Mouse (Mus musculus) megakaryocyte, embryonic 14.5 days (primary cell): ENCODE results near the gene Tysnd1. TPM values are rescaled to one million over a fixed set of nuclear protein-coding genes. Genes with fewer than 3 reads are reported as not detected.

ENCODE experiments used
- H3K27me3 ChIP-seq: replicated peaks from 2 replicates; pipeline ENCODE3; 2012; ENCODE audit warnings: inconsistent platforms
- H3K36me3 ChIP-seq: replicated peaks from 2 replicates; pipeline ENCODE3; 2012; ENCODE audit warnings: low read length, inconsistent platforms, mixed read lengths
- H3K4me1 ChIP-seq: 2 replicates; pipeline ENCODE4 v1.6.1; 2012; ENCODE audit warnings: inconsistent platforms
- H3K4me3 ChIP-seq: replicated peaks from 2 replicates; pipeline ENCODE3; 2012; ENCODE audit warnings: moderate library complexity, mild to moderate bottlenecking, inconsistent platforms
- H3K9me3 ChIP-seq: 2 replicates; pipeline ENCODE4 v1.6.1; 2012; ENCODE audit warnings: inconsistent platforms
- FLI1 ChIP-seq: IDR thresholded peaks from 2 replicates; pipeline ENCODE4 v1.6.1; 2012; ENCODE audit warnings: low read length, inconsistent platforms, mixed read lengths
- GATA1 ChIP-seq: IDR thresholded peaks from 3 replicates; pipeline ENCODE4 v1.6.1; 2012; ENCODE audit warnings: mixed read lengths, low read length, inconsistent platforms, borderline replicate concordance
- polyA plus RNA-seq: library from polyadenylated mRNA; stranded (reverse); fragments of >175 nt; gene quantifications from 2 replicates; pipeline ENCODE4 v1.2.3, GENCODE M21; 2012; ENCODE audit warnings: low replicate concordance; ENCODE audit not compliant: insufficient read depth

Gene Tysnd1
- polyA plus RNA-seq, 1 experiment: 167 TPM

GRCm38 (mm10) chr10:61661887-61662286 is 33.4 kb upstream of the Tysnd1 start:
- Histone ChIP-seq H3K27me3 (no peaks in the 10 kb centered on the region), H3K4me3 (no peak overlapping the region), H3K4me1 (0 out of 2 replicates have a peak, but pooled peaks cover 2% of the 10 kb centered on the region), H3K9me3 (no peaks in the 10 kb centered on the region), H3K36me3 (peaks cover 80% of the 10 kb centered on the region)
- no peak for TF ChIP-seq FLI1
- no peak for TF ChIP-seq GATA1

GRCm38 (mm10) chr10:61662391-61662988 is 32.8 kb upstream of the Tysnd1 start:
- H3K9me3 ChIP-seq: no peaks in the 10 kb centered on the region
- no peak overlapping the region for H3K4me3 ChIP-seq
- H3K36me3 ChIP-seq: peaks cover 83% of the 10 kb centered on the region
- no peak for TF ChIP-seq GATA1
- no peak for TF ChIP-seq FLI1
- 0 out of 2 replicates have a peak, but pooled peaks cover 2% of the 10 kb centered on the region for H3K4me1 ChIP-seq
- no peaks in the 10 kb centered on the region for H3K27me3 ChIP-seq

GRCm38 (mm10) chr10:61665111-61665510 is 30.2 kb upstream of the Tysnd1 start:
- H3K9me3 ChIP-seq: no peaks in the 10 kb centered on the region
- peaks cover 96% of the 10 kb centered on the region for H3K36me3 ChIP-seq
- no peaks in the 10 kb centered on the region for H3K27me3 ChIP-seq
- no peak overlapping the region for H3K4me3 ChIP-seq
- TF ChIP-seq FLI1 (no peak), GATA1 (no peak)
- peaks cover 12% of the 10 kb centered on the region for H3K4me1 ChIP-seq

DNA sequence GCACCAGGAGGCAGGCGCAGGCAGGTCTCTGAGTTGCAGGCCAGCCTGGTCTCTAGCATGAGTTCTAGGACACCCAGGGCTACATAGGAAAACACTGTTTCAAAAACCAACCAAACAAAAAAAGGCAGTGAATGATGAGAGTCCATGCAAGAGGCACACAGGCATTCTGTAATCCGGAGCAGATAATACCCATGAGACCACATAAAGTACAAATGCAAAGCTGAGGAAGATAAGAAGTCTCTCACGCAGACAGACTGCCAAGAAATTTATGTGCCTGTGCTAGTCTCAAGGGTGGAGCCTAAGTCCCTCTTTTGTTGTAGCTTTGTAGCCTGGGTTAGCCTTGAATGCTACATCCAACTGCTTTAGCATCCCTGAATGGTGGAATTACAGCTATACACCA is 29.7 kb upstream of the Tysnd1 start:
- Histone ChIP-seq H3K4me1 (peaks cover 17% of the 10 kb centered on the region), H3K36me3 (peaks cover 96% of the 10 kb centered on the region), H3K9me3 (no peaks in the 10 kb centered on the region), H3K27me3 (no peaks in the 10 kb centered on the region), H3K4me3 (no peak overlapping the region)
- no peak for TF ChIP-seq GATA1
- TF ChIP-seq FLI1: no peak

DNA sequence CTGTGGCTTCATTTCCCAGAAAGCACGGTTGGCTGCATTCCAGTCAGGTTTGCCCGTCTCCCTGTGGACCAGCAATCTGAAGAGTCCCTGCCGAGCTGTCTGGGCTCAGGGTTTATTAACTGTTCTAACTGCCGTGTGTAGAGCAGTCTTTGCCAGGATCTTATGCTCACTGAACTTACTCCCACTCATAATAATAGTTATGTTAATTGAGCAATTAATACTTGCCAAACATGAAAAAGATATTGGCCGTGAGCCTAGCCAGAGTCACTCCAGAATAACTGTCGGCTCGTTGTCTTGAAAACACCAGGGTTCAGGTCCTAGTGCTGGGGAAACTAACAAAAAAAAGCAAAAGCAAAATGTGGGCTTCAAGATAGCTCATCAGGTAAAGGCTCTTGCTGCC is 26.0 kb upstream of the Tysnd1 start:
- no peaks in the 10 kb centered on the region for H3K9me3 ChIP-seq
- H3K36me3 ChIP-seq: peaks cover 94% of the 10 kb centered on the region
- H3K4me3 ChIP-seq: no peak overlapping the region
- TF ChIP-seq GATA1: no peak
- TF ChIP-seq FLI1: no peak
- no peaks in the 10 kb centered on the region for H3K27me3 ChIP-seq
- H3K4me1 ChIP-seq: peaks cover 26% of the 10 kb centered on the region

- no peaks in the 10 kb centered on the region for H3K27me3 ChIP-seq
- peaks cover 28% of the 10 kb centered on the region for H3K4me1 ChIP-seq
- H3K9me3 ChIP-seq: no peaks in the 10 kb centered on the region
- no peak overlapping the region for H3K4me3 ChIP-seq
- peaks cover 94% of the 10 kb centered on the region for H3K36me3 ChIP-seq
- TF ChIP-seq GATA1 (no peak), FLI1 (no peak)
These were observed 25.4 kb upstream of the Tysnd1 start for GRCm38 (mm10) chr10:61669896-61670295.

GRCm38 (mm10) chr10:61670758-61671157 is 24.6 kb upstream of the Tysnd1 start:
- Histone ChIP-seq H3K4me1 (peaks cover 34% of the 10 kb centered on the region), H3K27me3 (no peaks in the 10 kb centered on the region), H3K4me3 (no peak overlapping the region), H3K36me3 (peaks cover 90% of the 10 kb centered on the region), H3K9me3 (no peaks in the 10 kb centered on the region)
- TF ChIP-seq FLI1 (no peak), GATA1 (no peak)

DNA sequence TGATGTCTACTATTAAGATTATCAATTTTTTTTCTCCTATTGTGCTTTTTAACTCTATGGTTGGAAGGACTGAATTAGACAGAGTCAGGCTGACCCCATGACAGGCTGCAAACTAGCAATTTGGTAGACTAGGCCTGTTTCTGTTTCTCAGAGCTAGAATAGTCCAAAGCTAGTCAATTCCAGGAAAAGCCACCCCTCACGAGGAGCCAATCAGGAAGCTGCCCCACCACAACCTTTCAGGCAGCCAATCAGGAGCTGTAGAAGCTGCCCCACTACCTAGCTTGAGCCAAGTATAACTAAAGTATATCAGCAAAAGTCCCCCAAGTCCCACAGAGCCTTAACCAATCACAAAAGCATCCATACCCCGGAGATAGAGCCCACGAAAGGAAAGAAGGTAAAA is 19.4 kb upstream of the Tysnd1 start:
- Histone ChIP-seq H3K27me3 (no peaks in the 10 kb centered on the region), H3K4me1 (peaks cover 42% of the 10 kb centered on the region), H3K4me3 (peak overlapping the region; percentile 23), H3K9me3 (no peaks in the 10 kb centered on the region), H3K36me3 (peaks cover 41% of the 10 kb centered on the region)
- no peak for TF ChIP-seq FLI1
- TF ChIP-seq GATA1: no peak

DNA sequence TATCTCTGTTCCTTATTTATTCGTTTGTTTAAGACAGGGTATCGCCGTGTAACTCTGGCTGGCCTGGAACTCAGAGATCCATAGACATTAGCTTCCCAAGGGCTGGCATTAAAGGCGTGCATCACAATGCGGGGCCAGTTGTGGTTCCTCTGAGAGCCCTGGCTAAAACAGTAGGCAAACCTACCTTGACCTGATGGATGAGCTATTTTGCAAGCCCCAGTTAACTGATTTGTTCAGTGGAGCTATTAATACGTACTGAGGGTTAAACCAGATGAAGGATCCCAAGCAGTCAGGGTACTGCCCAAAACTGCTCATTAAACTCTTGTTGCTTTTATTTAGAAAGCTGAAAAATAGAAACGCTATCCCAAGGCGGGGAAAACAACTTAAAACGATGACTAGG is 15.8 kb upstream of the Tysnd1 start:
- peaks cover 59% of the 10 kb centered on the region for H3K4me1 ChIP-seq
- H3K4me3 ChIP-seq: peak overlapping the region; percentile 94
- no peaks in the 10 kb centered on the region for H3K9me3 ChIP-seq
- peaks cover 22% of the 10 kb centered on the region for H3K36me3 ChIP-seq
- no peaks in the 10 kb centered on the region for H3K27me3 ChIP-seq
- no peak for TF ChIP-seq FLI1
- no peak for TF ChIP-seq GATA1

DNA sequence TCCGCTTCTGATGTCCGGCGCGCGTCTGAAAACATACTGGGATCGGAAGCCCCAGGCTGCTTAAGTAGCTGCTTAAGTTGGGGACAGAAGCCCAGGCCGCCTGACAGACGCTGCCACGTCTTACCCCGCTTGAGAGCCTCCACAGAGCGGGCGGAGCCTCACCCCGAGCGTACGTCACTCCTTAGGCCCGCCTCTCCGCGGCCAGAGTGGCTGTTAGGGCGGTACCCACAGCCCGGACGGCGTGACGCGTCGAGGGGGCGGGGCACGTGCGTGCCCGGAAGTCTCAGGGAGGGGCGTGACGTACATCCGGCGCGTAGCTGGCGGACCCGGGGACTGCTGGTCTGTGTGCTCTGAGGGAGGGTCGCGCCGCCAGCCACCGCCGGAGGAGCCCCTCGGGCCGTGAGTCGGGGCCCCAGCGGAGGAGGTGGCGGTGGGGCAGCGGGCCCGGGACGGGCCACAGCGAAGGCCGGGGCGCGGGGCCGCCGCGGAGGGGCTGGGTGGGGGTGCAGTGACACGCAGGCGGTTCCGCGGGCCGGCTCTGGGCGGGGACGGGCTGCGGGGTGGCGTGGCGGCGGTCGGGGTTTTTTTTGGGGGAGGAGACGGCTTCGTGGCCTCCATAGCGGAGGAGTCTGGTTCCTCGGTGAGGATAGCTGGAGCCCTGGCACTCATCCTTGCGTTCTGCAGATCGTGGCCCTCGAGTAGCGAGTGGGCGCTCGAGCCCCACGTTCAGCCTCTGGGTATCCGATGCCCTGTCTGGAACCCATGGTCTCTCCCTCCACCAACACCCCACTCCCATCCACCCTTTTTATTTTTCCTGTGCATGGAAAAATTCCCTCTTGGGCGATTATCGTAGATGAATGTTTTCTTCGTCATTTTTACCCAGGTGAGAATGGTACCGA is 15.1 kb upstream of the Tysnd1 start, which contains the start of gene Sar1a:
Sar1a (plus strand) TSS at position 285 of the 899 bp plus-strand sequence.
- Histone ChIP-seq H3K36me3 (peaks cover 22% of the 10 kb centered on the region), H3K9me3 (no peaks in the 10 kb centered on the region), H3K4me3 (peak within 1 kb of the TSS; percentile 94), H3K27me3 (no peaks in the 10 kb centered on the region), H3K4me1 (peaks cover 53% of the 10 kb centered on the region)
- TF ChIP-seq GATA1: no peak
- peak; percentile 68 for TF ChIP-seq FLI1
